Mouse (Mus musculus): ENCODE results near the gene Cfap299. TPM values are rescaled to one million over a fixed set of nuclear protein-coding genes. Genes with fewer than 3 reads are reported as not detected.

The Cfap299 gene
- polyA plus RNA-seq, 1 experiment from 2014 or later = 0.55 TPM

- 66% methylated on average over 1 of the region's 1 CpGs for whole genome bisulfite sequencing
- H3K4me3 ChIP-seq (ENCODE audit: low read length) = no peak overlapping the region
- no peaks in the 10 kb centered on the region for H3K36me3 ChIP-seq (ENCODE audit: control insufficient read depth, insufficient read depth)
- no peak for ATAC-seq (replicated peaks; ENCODE audit: extremely low read depth, insufficient read depth, low FRiP score)
- no peaks in the 10 kb centered on the region for H3K9me3 ChIP-seq (replicated peaks; ENCODE audit: control insufficient read depth, low read length)
- no peaks in the 10 kb centered on the region for H3K27me3 ChIP-seq (ENCODE audit: control insufficient read depth, insufficient read depth, low read length)
- H3K9ac ChIP-seq (ENCODE audit: low read length) = no peak overlapping the region
- H3K27ac ChIP-seq (ENCODE audit: low read length) = no peak overlapping the region
- 0 out of 2 replicates have a peak, but pooled peaks cover 3% of the 10 kb centered on the region for H3K4me1 ChIP-seq (ENCODE audit: control insufficient read depth, insufficient read depth, low read length)
- no peak overlapping the region for H3K4me2 ChIP-seq (ENCODE audit: low read depth, low read length)
Measured at GRCm38 (mm10) chr5:98523783-98524182, 194.7 kb downstream of the Cfap299 start.

GRCm38 (mm10) chr5:98541333-98541732 lies 212.2 kb downstream of the Cfap299 start:
- no peak for ATAC-seq (replicated peaks; ENCODE audit: extremely low read depth, insufficient read depth, low FRiP score)
- no peak overlapping the region for H3K4me3 ChIP-seq (ENCODE audit: low read length)
- no peak overlapping the region for H3K4me2 ChIP-seq (ENCODE audit: low read depth, low read length)
- no peak overlapping the region for H3K9ac ChIP-seq (ENCODE audit: low read length)
- no peaks in the 10 kb centered on the region for H3K36me3 ChIP-seq (ENCODE audit: control insufficient read depth, insufficient read depth)
- WGBS = 79% methylated on average over 1 of the region's 1 CpGs
- no peak overlapping the region for H3K27ac ChIP-seq (ENCODE audit: low read length)
- H3K9me3 ChIP-seq (replicated peaks; ENCODE audit: control insufficient read depth, low read length) = no peaks in the 10 kb centered on the region
- H3K27me3 ChIP-seq (ENCODE audit: control insufficient read depth, insufficient read depth, low read length) = no peaks in the 10 kb centered on the region
- no peaks in the 10 kb centered on the region for H3K4me1 ChIP-seq (ENCODE audit: control insufficient read depth, insufficient read depth, low read length)

- H3K9ac ChIP-seq (ENCODE audit: low read length) = no peak overlapping the region
- no peaks in the 10 kb centered on the region for H3K36me3 ChIP-seq (ENCODE audit: control insufficient read depth, insufficient read depth)
- H3K4me3 ChIP-seq (ENCODE audit: low read length) = no peak overlapping the region
- H3K27ac ChIP-seq (ENCODE audit: low read length) = no peak overlapping the region
- H3K9me3 ChIP-seq (replicated peaks; ENCODE audit: control insufficient read depth, low read length) = no peaks in the 10 kb centered on the region
- no peaks in the 10 kb centered on the region for H3K27me3 ChIP-seq (ENCODE audit: control insufficient read depth, insufficient read depth, low read length)
- 35% methylated on average over 5 of the region's 5 CpGs for WGBS
- H3K4me1 ChIP-seq (ENCODE audit: control insufficient read depth, insufficient read depth, low read length) = no peaks in the 10 kb centered on the region
- no peak overlapping the region for H3K4me2 ChIP-seq (ENCODE audit: low read depth, low read length)
- no peak for ATAC-seq (replicated peaks; ENCODE audit: extremely low read depth, insufficient read depth, low FRiP score)
Measured at GRCm38 (mm10) chr5:98550285-98550684, 221.2 kb downstream of the Cfap299 start.

GRCm38 (mm10) chr5:98550873-98551272 lies 221.8 kb downstream of the Cfap299 start:
- WGBS = 92% methylated on average over 1 of the region's 1 CpGs
- H3K9ac ChIP-seq (ENCODE audit: low read length) = no peak overlapping the region
- no peaks in the 10 kb centered on the region for H3K9me3 ChIP-seq (replicated peaks; ENCODE audit: control insufficient read depth, low read length)
- no peak for ATAC-seq (replicated peaks; ENCODE audit: extremely low read depth, insufficient read depth, low FRiP score)
- H3K36me3 ChIP-seq (ENCODE audit: control insufficient read depth, insufficient read depth) = no peaks in the 10 kb centered on the region
- no peak overlapping the region for H3K4me2 ChIP-seq (ENCODE audit: low read depth, low read length)
- H3K4me1 ChIP-seq (ENCODE audit: control insufficient read depth, insufficient read depth, low read length) = no peaks in the 10 kb centered on the region
- no peak overlapping the region for H3K27ac ChIP-seq (ENCODE audit: low read length)
- H3K27me3 ChIP-seq (ENCODE audit: control insufficient read depth, insufficient read depth, low read length) = no peaks in the 10 kb centered on the region
- H3K4me3 ChIP-seq (ENCODE audit: low read length) = no peak overlapping the region

GRCm38 (mm10) chr5:98552395-98552794 lies 223.3 kb downstream of the Cfap299 start, which contains the start of gene Gm11111:
TSS of gene Gm11111 (plus strand) at chr5:98552695.
- no peak for ATAC-seq (replicated peaks; ENCODE audit: extremely low read depth, insufficient read depth, low FRiP score)
- no peak within 1 kb of the TSS for H3K27ac ChIP-seq (ENCODE audit: low read length)
- no peak within 1 kb of the TSS for H3K9ac ChIP-seq (ENCODE audit: low read length)
- no peaks in the 10 kb centered on the region for H3K9me3 ChIP-seq (replicated peaks; ENCODE audit: control insufficient read depth, low read length)
- H3K4me2 ChIP-seq (ENCODE audit: low read depth, low read length) = no peak within 1 kb of the TSS
- H3K27me3 ChIP-seq (ENCODE audit: control insufficient read depth, insufficient read depth, low read length) = no peaks in the 10 kb centered on the region
- no peaks in the 10 kb centered on the region for H3K4me1 ChIP-seq (ENCODE audit: control insufficient read depth, insufficient read depth, low read length)
- no peak within 1 kb of the TSS for H3K4me3 ChIP-seq (ENCODE audit: low read length)
- no peaks in the 10 kb centered on the region for H3K36me3 ChIP-seq (ENCODE audit: control insufficient read depth, insufficient read depth)

GRCm38 (mm10) chr5:98552811-98553601 lies 223.9 kb downstream of the Cfap299 start:
- H3K36me3 ChIP-seq (ENCODE audit: control insufficient read depth, insufficient read depth) = no peaks in the 10 kb centered on the region
- no peak overlapping the region for H3K4me3 ChIP-seq (ENCODE audit: low read length)
- ATAC-seq (replicated peaks; ENCODE audit: extremely low read depth, insufficient read depth, low FRiP score) = no peak
- no peak overlapping the region for H3K27ac ChIP-seq (ENCODE audit: low read length)
- 75% methylated on average over 7 of the region's 7 CpGs for WGBS
- H3K9me3 ChIP-seq (replicated peaks; ENCODE audit: control insufficient read depth, low read length) = no peaks in the 10 kb centered on the region
- no peak overlapping the region for H3K4me2 ChIP-seq (ENCODE audit: low read depth, low read length)
- H3K4me1 ChIP-seq (ENCODE audit: control insufficient read depth, insufficient read depth, low read length) = no peaks in the 10 kb centered on the region
- no peaks in the 10 kb centered on the region for H3K27me3 ChIP-seq (ENCODE audit: control insufficient read depth, insufficient read depth, low read length)
- H3K9ac ChIP-seq (ENCODE audit: low read length) = no peak overlapping the region

GRCm38 (mm10) chr5:98561301-98561700 lies 232.2 kb downstream of the Cfap299 start:
- H3K36me3 ChIP-seq (ENCODE audit: control insufficient read depth, insufficient read depth) = no peaks in the 10 kb centered on the region
- no peak overlapping the region for H3K9ac ChIP-seq (ENCODE audit: low read length)
- H3K27ac ChIP-seq (ENCODE audit: low read length) = no peak overlapping the region
- H3K27me3 ChIP-seq (ENCODE audit: control insufficient read depth, insufficient read depth, low read length) = no peaks in the 10 kb centered on the region
- no peak overlapping the region for H3K4me3 ChIP-seq (ENCODE audit: low read length)
- 76% methylated on average over 4 of the region's 4 CpGs for WGBS
- H3K4me1 ChIP-seq (ENCODE audit: control insufficient read depth, insufficient read depth, low read length) = no peaks in the 10 kb centered on the region
- no peaks in the 10 kb centered on the region for H3K9me3 ChIP-seq (replicated peaks; ENCODE audit: control insufficient read depth, low read length)
- H3K4me2 ChIP-seq (ENCODE audit: low read depth, low read length) = no peak overlapping the region
- ATAC-seq (replicated peaks; ENCODE audit: extremely low read depth, insufficient read depth, low FRiP score) = no peak

GRCm38 (mm10) chr5:98562806-98563205 lies 233.7 kb downstream of the Cfap299 start:
- no peak overlapping the region for H3K9ac ChIP-seq (ENCODE audit: low read length)
- no peaks in the 10 kb centered on the region for H3K9me3 ChIP-seq (replicated peaks; ENCODE audit: control insufficient read depth, low read length)
- H3K4me1 ChIP-seq (ENCODE audit: control insufficient read depth, insufficient read depth, low read length) = peaks cover 6% of the 10 kb centered on the region
- no peak overlapping the region for H3K4me2 ChIP-seq (ENCODE audit: low read depth, low read length)
- no peak overlapping the region for H3K27ac ChIP-seq (ENCODE audit: low read length)
- no peaks in the 10 kb centered on the region for H3K27me3 ChIP-seq (ENCODE audit: control insufficient read depth, insufficient read depth, low read length)
- no peak for ATAC-seq (replicated peaks; ENCODE audit: extremely low read depth, insufficient read depth, low FRiP score)
- 69% methylated on average over 9 of the region's 9 CpGs for WGBS
- no peak overlapping the region for H3K4me3 ChIP-seq (ENCODE audit: low read length)
- no peaks in the 10 kb centered on the region for H3K36me3 ChIP-seq (ENCODE audit: control insufficient read depth, insufficient read depth)

GRCm38 (mm10) chr5:98563801-98564200 lies 234.7 kb downstream of the Cfap299 start:
- H3K4me3 ChIP-seq (ENCODE audit: low read length) = no peak overlapping the region

More at GRCm38 (mm10) chr5:98563801-98564200, 234.7 kb downstream of the Cfap299 start:
- ATAC-seq (replicated peaks; ENCODE audit: extremely low read depth, insufficient read depth, low FRiP score) = no peak
- Histone ChIP-seq H3K9ac (ENCODE audit: low read length) (no peak overlapping the region), H3K27ac (ENCODE audit: low read length) (no peak overlapping the region), H3K27me3 (ENCODE audit: control insufficient read depth, insufficient read depth, low read length) (no peaks in the 10 kb centered on the region), H3K4me1 (ENCODE audit: control insufficient read depth, insufficient read depth, low read length) (peaks cover 6% of the 10 kb centered on the region), H3K36me3 (ENCODE audit: control insufficient read depth, insufficient read depth) (no peaks in the 10 kb centered on the region), H3K9me3 (replicated peaks; ENCODE audit: control insufficient read depth, low read length) (no peaks in the 10 kb centered on the region), H3K4me2 (ENCODE audit: low read depth, low read length) (no peak overlapping the region)
- WGBS = 59% methylated on average over 9 of the region's 9 CpGs

Data from heart, embryonic 16.5 days (tissue).